Mouse (Mus musculus): Measurements from ENCODE around the gene Hoxa5. TPM values are rescaled to one million over a fixed set of nuclear protein-coding genes. Genes with fewer than 3 reads are reported as not detected.
A peak's percentile ranks its signal among the peaks of the same experiment; 100 is the strongest.

Hoxa5 gene
- polyA plus RNA-seq, 1 experiment from 2014 or later, result not detected

DNA sequence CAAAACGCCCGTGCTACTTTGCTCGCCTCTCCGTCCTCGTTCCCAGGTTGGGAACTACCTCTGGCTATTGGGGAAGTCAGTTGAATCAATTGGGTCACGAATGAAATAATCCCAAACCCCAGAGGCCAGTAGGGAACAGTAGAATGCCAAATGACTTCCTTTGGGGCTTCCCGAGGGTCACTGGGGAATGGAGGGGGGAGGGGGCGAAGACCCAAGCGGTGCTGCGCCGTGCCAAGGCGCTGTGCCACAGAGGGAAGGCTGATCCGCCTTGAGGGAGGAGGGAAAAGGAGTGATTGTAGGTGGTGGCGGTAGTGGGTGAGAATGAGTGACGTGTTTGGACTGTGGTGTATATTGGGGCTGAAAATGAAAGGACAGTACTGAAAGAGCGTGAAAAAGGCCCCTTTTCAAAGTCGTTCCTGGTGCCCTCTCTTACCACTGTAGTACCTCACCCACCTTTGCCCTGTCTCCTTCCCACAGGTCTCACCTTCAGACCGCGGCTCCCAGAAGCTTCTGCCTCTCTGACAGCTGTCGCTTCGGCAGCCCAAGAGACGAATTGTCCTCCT, 8.2 kb upstream of the Hoxa5 start:
- no peaks in the 10 kb centered on the region for H3K9me3 ChIP-seq (ENCODE audit: control insufficient read depth, low read length)
- ATAC-seq (replicated peaks; ENCODE audit: low FRiP score) (no peak), DNase-seq (ENCODE audit: low spot score) (peak; percentile 47)
- no peaks in the 10 kb centered on the region for H3K36me3 ChIP-seq (ENCODE audit: control insufficient read depth, insufficient read depth, low read length)
- H3K4me3 ChIP-seq (ENCODE audit: low read depth, low read length), result no peak overlapping the region
- WGBS, result under 1% methylated on average over 22 of the region's 22 CpGs
- no peak overlapping the region for H3K4me2 ChIP-seq (ENCODE audit: low read depth, low read length, severe bottlenecking)
- no peak overlapping the region for H3K9ac ChIP-seq (ENCODE audit: low read length)
- H3K27me3 ChIP-seq (ENCODE audit: control insufficient read depth, insufficient read depth, low read length), result peaks cover 99% of the 10 kb centered on the region
- H3K4me1 ChIP-seq (replicated peaks; ENCODE audit: control insufficient read depth, insufficient read depth, low read length), result peaks cover 11% of the 10 kb centered on the region
- H3K27ac ChIP-seq (ENCODE audit: low read depth, low read length), result no peak overlapping the region

DNA sequence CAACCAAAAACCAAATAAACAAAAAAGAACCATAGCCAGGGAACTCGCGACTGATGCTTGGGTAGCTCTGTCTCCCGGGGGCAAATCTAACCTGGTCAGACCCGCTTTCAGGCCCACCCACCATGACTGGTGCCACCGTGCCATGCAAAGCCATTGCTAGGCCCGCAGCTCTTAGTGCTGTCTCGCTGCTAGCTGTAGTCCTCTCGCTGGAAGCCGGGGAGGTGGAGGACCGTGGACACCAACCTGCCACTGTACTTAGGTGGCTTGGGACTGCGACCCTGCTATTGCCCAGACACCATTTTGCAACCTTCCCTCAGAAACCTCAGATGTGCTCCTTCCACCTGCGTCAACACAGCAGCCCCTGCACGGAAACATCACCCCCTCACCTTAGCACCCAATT, 7.6 kb upstream of the Hoxa5 start:
- Histone ChIP-seq H3K4me2 (ENCODE audit: low read depth, low read length, severe bottlenecking) (no peak overlapping the region), H3K9ac (ENCODE audit: low read length) (no peak overlapping the region), H3K9me3 (ENCODE audit: control insufficient read depth, low read length) (no peaks in the 10 kb centered on the region), H3K4me1 (replicated peaks; ENCODE audit: control insufficient read depth, insufficient read depth, low read length) (peaks cover 6% of the 10 kb centered on the region), H3K27me3 (ENCODE audit: control insufficient read depth, insufficient read depth, low read length) (peaks cover 99% of the 10 kb centered on the region), H3K36me3 (ENCODE audit: control insufficient read depth, insufficient read depth, low read length) (no peaks in the 10 kb centered on the region), H3K27ac (ENCODE audit: low read depth, low read length) (no peak overlapping the region), H3K4me3 (ENCODE audit: low read depth, low read length) (no peak overlapping the region)
- peak; percentile 58 for DNase-seq (ENCODE audit: low spot score)
- ATAC-seq (replicated peaks; ENCODE audit: low FRiP score), result no peak
- WGBS, result 3% methylated on average over 13 of the region's 13 CpGs

DNA sequence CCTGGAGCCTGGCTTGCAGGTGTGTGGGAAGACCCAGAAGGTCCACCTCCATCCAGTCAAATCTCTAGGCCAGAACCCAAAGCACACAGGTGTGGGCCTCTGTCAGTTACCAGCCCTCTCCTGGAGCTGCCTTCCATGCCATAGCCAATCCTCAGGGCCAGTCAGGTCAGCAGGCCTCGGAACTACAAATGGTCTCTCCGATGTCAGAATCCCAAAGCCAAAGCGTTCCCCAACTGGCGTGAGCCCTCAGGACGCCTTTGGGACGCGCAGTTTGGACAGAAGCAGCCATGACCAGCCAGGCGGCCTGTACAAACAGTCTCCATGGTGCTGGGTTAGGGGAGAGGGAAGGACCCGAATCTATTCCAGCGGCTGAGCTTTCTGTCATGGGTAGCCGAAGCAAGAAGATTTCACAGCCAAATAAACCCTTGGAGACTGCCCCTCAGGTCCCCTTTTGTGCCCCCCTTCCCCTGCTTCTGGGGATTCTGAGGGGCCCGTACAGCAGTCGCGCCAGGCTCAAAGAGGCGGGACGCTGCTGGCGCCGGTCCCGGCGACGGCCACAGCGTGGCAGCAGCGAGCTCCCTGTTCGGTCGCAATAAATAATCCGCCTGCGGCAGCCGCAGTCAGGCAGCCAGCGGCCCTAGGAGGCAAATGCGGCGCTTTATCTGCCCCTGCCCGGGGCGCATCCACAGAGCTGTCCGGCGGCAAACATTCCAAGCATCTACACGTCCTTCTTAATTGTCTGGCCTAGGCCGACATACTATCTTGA, 7.0 kb upstream of the Hoxa5 start:
- no peak for ATAC-seq (replicated peaks; ENCODE audit: low FRiP score)
- peak; percentile 88 for DNase-seq (ENCODE audit: low spot score)
- Histone ChIP-seq H3K9ac (ENCODE audit: low read length) (no peak overlapping the region), H3K9me3 (ENCODE audit: control insufficient read depth, low read length) (no peaks in the 10 kb centered on the region), H3K4me3 (ENCODE audit: low read depth, low read length) (no peak overlapping the region), H3K4me1 (replicated peaks; ENCODE audit: control insufficient read depth, insufficient read depth, low read length) (peaks cover 5% of the 10 kb centered on the region; the same call in 1 of the 2 replicates), H3K4me2 (ENCODE audit: low read depth, low read length, severe bottlenecking) (no peak overlapping the region), H3K27me3 (ENCODE audit: control insufficient read depth, insufficient read depth, low read length) (peaks cover 99% of the 10 kb centered on the region), H3K36me3 (ENCODE audit: control insufficient read depth, insufficient read depth, low read length) (no peaks in the 10 kb centered on the region), H3K27ac (ENCODE audit: low read depth, low read length) (no peak overlapping the region)
- WGBS, result under 1% methylated on average over 37 of the region's 37 CpGs

DNA sequence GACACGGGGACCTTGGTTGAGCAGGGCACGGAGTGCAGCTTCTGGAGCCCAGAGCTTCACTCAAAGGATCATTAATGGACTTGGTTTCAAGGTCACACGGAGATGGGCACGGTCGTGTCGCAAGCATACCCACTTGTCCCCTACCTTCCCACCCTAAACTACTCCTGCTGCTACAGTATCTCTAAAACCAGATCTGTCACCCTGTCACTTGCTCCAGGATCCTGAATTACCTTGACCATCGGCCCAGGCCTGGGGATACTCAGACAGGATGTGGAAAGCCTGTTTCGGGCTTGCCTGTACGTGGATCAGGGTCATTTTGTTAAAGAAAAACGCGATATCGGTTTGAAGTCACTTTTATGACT, 5.3 kb upstream of the Hoxa5 start:
- DNase-seq (ENCODE audit: low spot score) (no peak), ATAC-seq (replicated peaks; ENCODE audit: low FRiP score) (no peak)
- Histone ChIP-seq H3K9ac (ENCODE audit: low read length) (no peak overlapping the region), H3K4me3 (ENCODE audit: low read depth, low read length) (no peak overlapping the region), H3K4me2 (ENCODE audit: low read depth, low read length, severe bottlenecking) (no peak overlapping the region), H3K36me3 (ENCODE audit: control insufficient read depth, insufficient read depth, low read length) (no peaks in the 10 kb centered on the region), H3K9me3 (ENCODE audit: control insufficient read depth, low read length) (no peaks in the 10 kb centered on the region), H3K4me1 (replicated peaks; ENCODE audit: control insufficient read depth, insufficient read depth, low read length) (peaks cover 5% of the 10 kb centered on the region; the same call in 1 of the 2 replicates), H3K27ac (ENCODE audit: low read depth, low read length) (no peak overlapping the region), H3K27me3 (ENCODE audit: control insufficient read depth, insufficient read depth, low read length) (peaks cover 99% of the 10 kb centered on the region)
- 5% methylated on average over 12 of the region's 12 CpGs for WGBS

DNA sequence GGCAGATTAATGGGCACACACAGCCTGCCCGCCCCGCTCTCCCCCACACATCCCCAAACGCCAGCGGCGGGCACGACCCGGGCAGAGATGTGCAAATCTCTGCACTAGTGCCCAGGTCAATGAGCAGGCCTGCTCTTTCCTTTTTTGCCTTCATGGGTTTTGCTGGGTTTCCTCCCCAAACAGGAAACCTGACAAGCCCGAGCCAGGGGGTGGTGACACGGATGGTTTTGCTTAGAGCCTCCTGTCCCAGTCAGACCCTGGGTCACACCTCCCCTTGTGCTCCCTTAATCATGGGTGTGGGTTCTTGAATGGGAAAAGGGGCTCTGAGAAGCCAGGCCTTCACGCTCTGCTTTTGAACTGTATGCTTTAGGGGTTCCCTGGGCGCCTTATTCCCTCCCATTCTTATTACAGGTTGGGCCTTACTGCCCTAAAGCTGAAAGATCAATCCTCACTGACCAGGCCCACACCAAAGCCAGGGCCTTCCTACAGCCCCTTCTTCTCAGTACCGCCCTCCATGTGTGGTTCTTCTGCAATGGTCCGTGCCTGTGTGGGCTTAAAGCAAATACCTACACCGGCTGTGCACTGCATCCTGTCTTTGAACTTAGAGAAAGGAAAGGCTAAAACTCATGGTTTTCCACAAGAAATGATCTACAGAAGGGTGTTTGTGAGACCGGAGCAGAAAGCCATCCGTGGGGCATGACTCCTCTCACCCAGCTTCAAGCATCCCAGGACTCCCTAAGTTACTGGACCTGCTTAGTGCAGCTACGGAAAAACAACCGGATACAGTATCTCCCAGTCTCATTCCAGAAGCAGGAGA, 4.7 kb upstream of the Hoxa5 start:
- Histone ChIP-seq H3K9me3 (ENCODE audit: control insufficient read depth, low read length) (no peaks in the 10 kb centered on the region), H3K9ac (ENCODE audit: low read length) (no peak overlapping the region), H3K36me3 (ENCODE audit: control insufficient read depth, insufficient read depth, low read length) (no peaks in the 10 kb centered on the region), H3K27ac (ENCODE audit: low read depth, low read length) (no peak overlapping the region), H3K27me3 (ENCODE audit: control insufficient read depth, insufficient read depth, low read length) (peaks cover 99% of the 10 kb centered on the region), H3K4me1 (replicated peaks; ENCODE audit: control insufficient read depth, insufficient read depth, low read length) (peaks cover 5% of the 10 kb centered on the region; the same call in 1 of the 2 replicates), H3K4me3 (ENCODE audit: low read depth, low read length) (no peak overlapping the region), H3K4me2 (ENCODE audit: low read depth, low read length, severe bottlenecking) (no peak overlapping the region)
- DNase-seq (ENCODE audit: low spot score) (peak; percentile 52), ATAC-seq (replicated peaks; ENCODE audit: low FRiP score) (no peak)
- WGBS, result 2% methylated on average over 18 of the region's 18 CpGs

DNA sequence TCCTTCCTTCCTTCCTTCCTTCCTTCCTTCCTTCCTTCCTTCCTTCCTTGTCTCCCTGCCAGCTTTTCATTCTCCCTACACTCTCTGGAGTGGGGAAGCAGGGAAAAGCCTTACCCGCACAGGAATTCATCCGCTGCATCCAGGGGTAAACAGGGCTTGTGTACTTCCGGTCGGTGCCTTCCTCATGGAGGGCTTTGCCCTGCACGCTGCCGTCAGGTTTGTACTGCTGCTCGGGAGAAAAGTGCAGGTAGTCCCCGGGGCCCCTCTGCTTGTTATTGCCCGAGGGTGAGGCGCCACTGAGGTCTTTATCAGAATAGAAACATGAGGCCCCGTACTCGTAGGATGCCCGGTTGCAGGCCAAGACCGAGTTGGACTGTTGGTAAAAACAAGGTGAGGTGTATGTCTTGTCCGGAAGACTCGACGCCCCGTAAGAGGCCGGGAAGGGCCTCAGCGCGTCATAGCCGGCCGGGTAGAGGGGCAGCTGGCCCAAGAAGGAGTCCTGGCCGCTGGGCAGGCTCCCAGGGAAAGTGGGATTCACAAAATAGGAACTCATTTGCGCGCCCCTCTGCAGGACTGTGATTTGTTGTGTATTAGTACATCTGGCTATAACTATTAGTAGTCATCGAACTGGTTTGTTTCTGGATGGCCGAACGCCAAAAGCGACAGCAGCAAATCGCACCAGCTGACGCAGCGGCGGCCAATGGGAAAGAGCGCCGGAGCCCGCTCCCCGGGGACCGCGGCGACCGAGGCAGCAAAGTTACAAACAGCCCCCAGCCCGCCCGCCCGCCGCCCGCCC, 3.9 kb upstream of the Hoxa5 start, which contains the start of gene Hoxa6:
Hoxa6 (minus strand) TSS at position 651 of the 796 bp plus-strand sequence.
- Histone ChIP-seq H3K27me3 (ENCODE audit: control insufficient read depth, insufficient read depth, low read length) (peaks cover 99% of the 10 kb centered on the region), H3K4me2 (ENCODE audit: low read depth, low read length, severe bottlenecking) (no peak within 1 kb of the TSS), H3K27ac (ENCODE audit: low read depth, low read length) (no peak within 1 kb of the TSS), H3K36me3 (ENCODE audit: control insufficient read depth, insufficient read depth, low read length) (no peaks in the 10 kb centered on the region), H3K9me3 (ENCODE audit: control insufficient read depth, low read length) (no peaks in the 10 kb centered on the region), H3K9ac (ENCODE audit: low read length) (no peak within 1 kb of the TSS), H3K4me1 (replicated peaks; ENCODE audit: control insufficient read depth, insufficient read depth, low read length) (peaks cover 7% of the 10 kb centered on the region; the same call in 1 of the 2 replicates), H3K4me3 (ENCODE audit: low read depth, low read length) (no peak within 1 kb of the TSS)
- 1% methylated on average over 47 of the region's 47 CpGs for WGBS
- ATAC-seq (replicated peaks; ENCODE audit: low FRiP score) (no peak), DNase-seq (ENCODE audit: low spot score) (peak; percentile 55)

DNA sequence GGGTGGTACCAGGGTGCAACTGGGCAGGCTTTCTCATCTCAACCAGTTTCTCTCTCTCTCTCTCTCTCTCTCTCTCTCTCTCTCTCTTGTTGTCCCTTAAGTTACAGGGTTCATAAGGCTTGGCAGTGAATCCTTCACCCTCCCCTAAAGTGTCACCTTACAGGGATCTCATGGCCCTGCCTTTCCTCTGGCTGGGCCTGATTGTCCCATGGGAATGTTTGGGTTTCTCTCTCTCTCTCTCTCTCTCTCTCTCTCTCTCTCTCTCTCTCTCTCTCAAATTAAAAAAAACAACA, 3.2 kb upstream of the Hoxa5 start:
- no peak overlapping the region for H3K4me2 ChIP-seq (ENCODE audit: low read depth, low read length, severe bottlenecking)

More for the DNA sequence above, 3.2 kb upstream of the Hoxa5 start:
- peaks cover 7% of the 10 kb centered on the region; the same call in 1 of the 2 replicates for H3K4me1 ChIP-seq (replicated peaks; ENCODE audit: control insufficient read depth, insufficient read depth, low read length)
- DNase-seq (ENCODE audit: low spot score) (no peak), ATAC-seq (replicated peaks; ENCODE audit: low FRiP score) (no peak)
- H3K9me3 ChIP-seq (ENCODE audit: control insufficient read depth, low read length), result no peaks in the 10 kb centered on the region
- H3K9ac ChIP-seq (ENCODE audit: low read length), result no peak overlapping the region
- no peak overlapping the region for H3K27ac ChIP-seq (ENCODE audit: low read depth, low read length)
- peaks cover 99% of the 10 kb centered on the region for H3K27me3 ChIP-seq (ENCODE audit: control insufficient read depth, insufficient read depth, low read length)
- H3K36me3 ChIP-seq (ENCODE audit: control insufficient read depth, insufficient read depth, low read length), result no peaks in the 10 kb centered on the region
- H3K4me3 ChIP-seq (ENCODE audit: low read depth, low read length), result no peak overlapping the region
